Mouse (Mus musculus): Measurements from ENCODE around the gene Large1.
"Not testable (repeated sequence)": the region's sequence is repeated elsewhere in the genome, so short reads cannot be mapped to it uniquely, and the experiment has no call there.

The Large1 gene

GRCm38 (mm10) chr8:73007489-73007888 is 345.9 kb downstream of the Large1 start:
- no peak for DNase-seq (ENCODE audit: low read depth)

GRCm38 (mm10) chr8:73003858-73004257 is 349.5 kb downstream of the Large1 start:
- no peak for DNase-seq (ENCODE audit: low read depth)

GRCm38 (mm10) chr8:72993831-72994230 is 359.5 kb downstream of the Large1 start:
- DNase-seq (ENCODE audit: low read depth): no peak

- no peak for DNase-seq (ENCODE audit: low read depth)
Measured at GRCm38 (mm10) chr8:72990425-72990824, 362.9 kb downstream of the Large1 start.

- no peak for DNase-seq (ENCODE audit: low read depth)
Measured at GRCm38 (mm10) chr8:72982832-72983231, 370.5 kb downstream of the Large1 start.

- DNase-seq (ENCODE audit: low read depth): no peak
Measured at GRCm38 (mm10) chr8:72955074-72955473, 398.3 kb downstream of the Large1 start.

GRCm38 (mm10) chr8:72941393-72941792 is 411.9 kb downstream of the Large1 start:
- not testable (repeated sequence) for DNase-seq (ENCODE audit: low read depth)

GRCm38 (mm10) chr8:72919182-72919902 is 434.0 kb downstream of the Large1 start:
- no peak for DNase-seq (ENCODE audit: low read depth)

GRCm38 (mm10) chr8:72905491-72905890 is 447.8 kb downstream of the Large1 start:
- DNase-seq (ENCODE audit: low read depth): no peak

- no peak for DNase-seq (ENCODE audit: low read depth)
Measured at GRCm38 (mm10) chr8:72901591-72901990, 451.7 kb downstream of the Large1 start.

- DNase-seq (ENCODE audit: low read depth): no peak
Measured at GRCm38 (mm10) chr8:72899321-72899720, 454.0 kb downstream of the Large1 start.

- DNase-seq (ENCODE audit: low read depth): no peak
Measured at GRCm38 (mm10) chr8:72883033-72883432, 470.3 kb downstream of the Large1 start.

GRCm38 (mm10) chr8:72873411-72873810 is 479.9 kb downstream of the Large1 start:
- DNase-seq (ENCODE audit: low read depth): no peak

GRCm38 (mm10) chr8:72846881-72847280 is 506.5 kb downstream of the Large1 start:
- DNase-seq (ENCODE audit: low read depth): no peak

- no peak for DNase-seq (ENCODE audit: low read depth)
Measured at GRCm38 (mm10) chr8:72835863-72836262, 517.5 kb downstream of the Large1 start.

GRCm38 (mm10) chr8:72833112-72833511 is 520.2 kb downstream of the Large1 start:
- DNase-seq (ENCODE audit: low read depth): no peak

GRCm38 (mm10) chr8:72832371-72832770 is 521.0 kb downstream of the Large1 start:
- DNase-seq (ENCODE audit: low read depth): no peak

GRCm38 (mm10) chr8:72817655-72818349 is 535.5 kb downstream of the Large1 start:
- no peak for DNase-seq (ENCODE audit: low read depth)

GRCm38 (mm10) chr8:72816679-72817078 is 536.7 kb downstream of the Large1 start:
- DNase-seq (ENCODE audit: low read depth): no peak

GRCm38 (mm10) chr8:72815681-72816080 is 537.7 kb downstream of the Large1 start:
- DNase-seq (ENCODE audit: low read depth): no peak

GRCm38 (mm10) chr8:72812690-72813089 is 540.6 kb downstream of the Large1 start:
- no peak for DNase-seq (ENCODE audit: low read depth)

- DNase-seq (ENCODE audit: low read depth): no peak
Measured at GRCm38 (mm10) chr8:72801583-72801982, 551.8 kb downstream of the Large1 start.

GRCm38 (mm10) chr8:72780644-72781043 is 572.7 kb downstream of the Large1 start:
- no peak for DNase-seq (ENCODE audit: low read depth)

GRCm38 (mm10) chr8:72777797-72778196 is 575.5 kb downstream of the Large1 start:
- DNase-seq (ENCODE audit: low read depth): no peak
